Mouse (Mus musculus) stomach, embryonic 16.5 days (tissue): ENCODE results near the gene Eva1a. TPM values are rescaled to one million over a fixed set of nuclear protein-coding genes. Genes with fewer than 3 reads are reported as not detected.
A peak's percentile ranks its signal among the peaks of the same experiment; 100 is the strongest.

Experiments
- ATAC-seq: fragments of 200-750 bp; cut with Nextera tagmentation; 2 replicates; pipeline ENCODE4 v1.8.0; 2017; ENCODE audit warnings: moderate number of reproducible peaks, moderate TSS enrichment; ENCODE audit not compliant: insufficient read depth, low FRiP score
- H3K27ac ChIP-seq: fragments of 300-500 bp; sonication (generic); 2 replicates; pipeline ENCODE4 v1.5.1; 2014; ENCODE audit warnings: low read length
- H3K27me3 ChIP-seq: fragments of 300-500 bp; sonication (generic); 2 replicates; pipeline ENCODE4 v1.6.1; 2014; ENCODE audit warnings: low read length, control low read depth, mixed read lengths; ENCODE audit not compliant: control insufficient read depth, insufficient read depth
- H3K36me3 ChIP-seq: fragments of 300-500 bp; sonication (generic); 2 replicates; pipeline ENCODE4 v1.6.1; 2014; ENCODE audit warnings: low read length; ENCODE audit not compliant: control insufficient read depth, insufficient read depth
- H3K4me1 ChIP-seq: fragments of 300-500 bp; sonication (generic); 2 replicates; pipeline ENCODE4 v1.6.1; 2014; ENCODE audit warnings: low read length, control low read depth, mixed read lengths; ENCODE audit not compliant: control insufficient read depth, insufficient read depth
- H3K4me2 ChIP-seq: fragments of 300-500 bp; sonication (generic); 2 replicates; pipeline ENCODE4 v1.6.1; 2014; ENCODE audit warnings: low read depth, low read length, mixed read lengths
- H3K4me3 ChIP-seq: fragments of 300-500 bp; sonication (generic); replicated peaks from 2 replicates; pipeline ENCODE4 v1.5.1; 2014; ENCODE audit warnings: mild to moderate bottlenecking, low read length
- H3K9ac ChIP-seq: fragments of 300-500 bp; sonication (generic); 2 replicates; pipeline ENCODE4 v1.6.1; 2014; ENCODE audit warnings: low read length
- H3K9me3 ChIP-seq: fragments of 300-500 bp; sonication (generic); replicated peaks from 2 replicates; pipeline ENCODE4 v1.6.1; 2016; ENCODE audit warnings: low read length, control low read depth; ENCODE audit not compliant: control insufficient read depth
- whole genome bisulfite sequencing: fragments of 180-500 bp; shearing (Covaris S2); extraction: QIAGEN DNeasy Blood & Tissue Kit; methylation state at CpG from one replicate; pipeline ENCODE4 v1.1.7; 2014; 5-methylcytosine and 5-hydroxymethylcytosine counted together
- polyA plus RNA-seq: library from polyadenylated mRNA; unstranded; fragments of >200 nt; fragmentation: Nextera tagmentation; extraction: Ambion mirVana; gene quantifications from 2 replicates; pipeline ENCODE4 v1.2.1, GENCODE M21; 2015

Gene Eva1a
- 16.1 and 17.6 TPM in 2 replicates for polyA plus RNA-seq

DNA sequence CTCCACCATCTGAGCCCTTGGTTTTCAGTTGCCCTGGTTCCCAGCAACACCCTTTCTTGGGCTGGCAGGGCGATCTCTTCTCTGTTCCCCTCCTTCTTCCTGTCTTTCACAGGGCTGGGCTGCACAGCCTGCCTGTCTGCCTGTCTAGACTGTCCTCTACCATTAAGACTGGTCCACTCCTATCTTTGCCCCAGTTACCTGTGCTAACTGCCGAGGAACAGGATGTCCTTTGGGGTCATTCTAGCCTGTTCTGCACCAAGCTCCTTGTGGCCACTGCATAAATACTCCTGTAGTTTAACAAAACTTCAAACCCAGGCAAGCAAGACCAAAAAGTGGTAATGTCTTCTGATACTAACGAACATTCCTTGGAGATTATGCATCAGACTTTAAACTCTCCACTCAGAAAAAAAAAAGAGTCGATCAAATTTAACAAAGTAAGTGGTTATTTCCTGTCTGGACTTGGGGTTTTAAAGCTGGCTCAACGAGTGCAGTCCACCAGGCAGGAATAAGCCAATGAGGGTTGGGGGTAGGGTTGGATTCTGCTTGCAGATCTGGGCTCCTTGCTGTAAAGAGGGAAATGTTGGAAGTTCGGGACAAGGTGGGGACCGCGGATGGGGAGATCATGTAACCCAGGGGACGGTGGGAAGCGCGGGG, at the start of gene Eva1a:
Gene Eva1a, plus strand, starts transcription at position 210 of the 654 bp plus-strand sequence.
- no peaks in the 10 kb centered on the region for H3K27me3 ChIP-seq
- H3K9me3 ChIP-seq, result no peaks in the 10 kb centered on the region
- peak within 1 kb of the TSS; percentile 75 for H3K4me3 ChIP-seq
- H3K27ac ChIP-seq, result peak within 1 kb of the TSS; percentile 84
- H3K9ac ChIP-seq, result peak within 1 kb of the TSS; percentile 80
- peaks cover 13% of the 10 kb centered on the region for H3K4me1 ChIP-seq
- ATAC-seq, result no peak
- peak within 1 kb of the TSS; percentile 85 for H3K4me2 ChIP-seq
- no peaks in the 10 kb centered on the region for H3K36me3 ChIP-seq
- WGBS, result 10% methylated on average over 11 of the region's 11 CpGs

GRCm38 (mm10) chr6:82012392-82012791, 28.5 kb upstream of the Eva1a start:
- H3K27ac ChIP-seq, result no peak overlapping the region
- H3K4me2 ChIP-seq, result no peak overlapping the region
- no peak overlapping the region for H3K9ac ChIP-seq
- H3K27me3 ChIP-seq, result no peaks in the 10 kb centered on the region
- no peaks in the 10 kb centered on the region for H3K36me3 ChIP-seq
- no peaks in the 10 kb centered on the region for H3K9me3 ChIP-seq
- ATAC-seq, result no peak
- H3K4me1 ChIP-seq, result no peaks in the 10 kb centered on the region
- H3K4me3 ChIP-seq, result no peak overlapping the region
- 58% methylated on average over 1 of the region's 1 CpGs for WGBS

DNA sequence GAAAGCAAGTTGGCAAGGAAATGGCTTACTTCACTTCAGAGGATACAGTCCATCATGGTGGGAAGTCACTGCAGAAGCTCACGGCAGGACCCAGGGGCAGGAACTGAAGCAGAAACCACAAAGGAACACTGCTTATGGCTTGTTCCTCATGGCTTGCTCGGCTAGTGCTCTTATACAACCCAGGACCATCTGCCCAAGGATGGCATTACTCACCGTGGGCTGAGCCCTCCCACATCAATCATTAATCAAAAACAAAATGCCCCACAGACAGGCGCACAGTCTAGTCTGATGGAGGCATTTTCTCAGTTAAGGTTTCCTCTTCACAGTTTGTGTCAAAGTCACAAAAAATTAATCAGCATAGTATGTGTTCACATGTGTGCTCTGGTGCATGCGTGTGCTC, 19.8 kb upstream of the Eva1a start:
- H3K36me3 ChIP-seq, result no peaks in the 10 kb centered on the region
- peak overlapping the region; percentile 9; the same call in 1 of the 2 replicates for H3K27ac ChIP-seq
- H3K9ac ChIP-seq, result no peak overlapping the region
- no peak for ATAC-seq
- H3K4me1 ChIP-seq, result no peaks in the 10 kb centered on the region
- no peak overlapping the region for H3K4me2 ChIP-seq
- H3K4me3 ChIP-seq, result no peak overlapping the region
- WGBS, result 82% methylated on average over 5 of the region's 5 CpGs
- no peaks in the 10 kb centered on the region for H3K9me3 ChIP-seq
- H3K27me3 ChIP-seq, result no peaks in the 10 kb centered on the region

GRCm38 (mm10) chr6:82021494-82021893, 19.3 kb upstream of the Eva1a start:
- WGBS, result 81% methylated on average over 5 of the region's 5 CpGs
- no peaks in the 10 kb centered on the region for H3K36me3 ChIP-seq

DNA sequence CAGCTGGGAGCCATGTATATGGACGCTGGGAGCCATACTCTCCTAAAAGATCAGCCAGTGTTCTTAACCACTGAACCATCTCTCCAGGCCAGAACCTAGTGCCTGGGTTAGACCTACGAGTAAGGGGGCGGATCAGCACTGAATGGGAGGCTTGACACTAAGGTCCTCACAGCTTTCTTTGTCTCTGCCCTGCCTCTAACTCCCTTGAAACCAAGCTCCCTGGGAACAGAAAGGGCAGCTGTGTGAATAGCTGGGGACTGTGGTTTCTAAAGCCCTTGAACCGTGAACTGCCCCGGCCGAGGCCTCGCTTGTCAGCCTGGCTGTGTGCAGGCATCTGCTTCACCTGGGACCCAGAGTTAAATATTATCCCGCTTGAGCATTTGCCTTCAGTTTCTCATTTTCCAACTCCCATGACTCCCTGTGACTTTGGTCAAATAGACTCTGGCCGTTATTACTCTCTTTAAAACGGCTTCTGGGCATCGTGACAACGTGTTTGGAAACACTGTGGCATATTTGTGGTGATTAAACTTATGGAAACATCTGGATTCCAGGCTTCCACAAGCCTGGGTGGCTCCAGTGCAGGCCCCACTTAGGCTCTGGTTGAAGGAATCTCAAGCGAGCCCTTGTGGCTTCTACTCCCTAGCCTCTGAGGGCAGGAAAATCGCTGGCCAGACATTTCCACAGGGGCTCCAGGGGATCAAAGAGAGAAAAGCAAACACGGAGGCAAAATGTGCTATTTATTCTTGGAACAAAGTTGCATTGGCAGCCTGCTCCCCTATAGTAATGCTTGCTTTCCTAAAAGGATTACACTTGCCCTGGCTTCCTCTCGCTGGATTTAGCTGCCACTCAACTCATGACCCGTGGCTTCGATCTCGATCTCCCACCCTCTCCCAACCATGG, 11.0 kb upstream of the Eva1a start:
- no peak overlapping the region for H3K4me3 ChIP-seq
- no peak overlapping the region for H3K27ac ChIP-seq
- 38% methylated on average over 19 of the region's 19 CpGs for WGBS
- no peaks in the 10 kb centered on the region for H3K4me1 ChIP-seq
- no peaks in the 10 kb centered on the region for H3K36me3 ChIP-seq
- no peaks in the 10 kb centered on the region for H3K9me3 ChIP-seq
- no peak; the same call in 1 of the 2 replicates for ATAC-seq
- H3K27me3 ChIP-seq, result no peaks in the 10 kb centered on the region
- H3K9ac ChIP-seq, result no peak overlapping the region
- no peak overlapping the region for H3K4me2 ChIP-seq

More at GRCm38 (mm10) chr6:82021494-82021893, 19.3 kb upstream of the Eva1a start:
- Histone ChIP-seq H3K9ac (no peak overlapping the region), H3K4me1 (no peaks in the 10 kb centered on the region), H3K27ac (no peak overlapping the region), H3K27me3 (no peaks in the 10 kb centered on the region), H3K4me2 (no peak overlapping the region), H3K9me3 (no peaks in the 10 kb centered on the region), H3K4me3 (no peak overlapping the region)
- no peak for ATAC-seq

- H3K9ac ChIP-seq, result no peak overlapping the region
- H3K4me3 ChIP-seq, result no peak overlapping the region
- H3K4me1 ChIP-seq, result no peaks in the 10 kb centered on the region
- ATAC-seq, result no peak
- H3K36me3 ChIP-seq, result no peaks in the 10 kb centered on the region
- WGBS, result 68% methylated on average over 8 of the region's 8 CpGs
- no peaks in the 10 kb centered on the region for H3K9me3 ChIP-seq
- no peak overlapping the region for H3K4me2 ChIP-seq
- no peaks in the 10 kb centered on the region for H3K27me3 ChIP-seq
- H3K27ac ChIP-seq, result no peak overlapping the region
Measured at GRCm38 (mm10) chr6:82030511-82030884, 10.3 kb upstream of the Eva1a start.

- Histone ChIP-seq H3K9me3 (no peaks in the 10 kb centered on the region), H3K27me3 (no peaks in the 10 kb centered on the region), H3K4me3 (no peak overlapping the region), H3K27ac (no peak overlapping the region), H3K4me1 (peaks cover 5% of the 10 kb centered on the region; the same call in 1 of the 2 replicates), H3K4me2 (no peak overlapping the region), H3K36me3 (no peaks in the 10 kb centered on the region), H3K9ac (no peak overlapping the region)
- ATAC-seq, result no peak
- WGBS, result 69% methylated on average over 7 of the region's 7 CpGs
Measured at GRCm38 (mm10) chr6:82037211-82037610, 3.6 kb upstream of the Eva1a start.

DNA sequence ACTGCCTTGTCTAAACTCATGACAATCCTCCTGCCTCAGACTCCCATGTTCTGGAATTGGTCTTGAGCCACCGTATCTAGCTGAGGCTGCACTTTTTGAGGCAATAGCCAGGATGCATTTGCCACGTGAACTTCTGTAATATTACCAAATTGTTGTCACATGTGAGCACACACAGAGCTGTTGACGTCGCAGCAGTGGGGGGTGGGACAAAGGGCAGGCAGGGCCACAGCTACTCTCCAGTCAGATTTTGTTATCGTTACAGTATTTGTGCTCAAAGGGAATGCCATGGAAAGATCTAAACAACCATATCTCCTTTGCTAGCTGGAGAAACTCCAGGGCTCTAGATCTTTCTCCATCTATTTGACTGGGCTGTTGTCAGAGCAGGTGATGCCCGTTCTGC, 1.6 kb upstream of the Eva1a start:
- Histone ChIP-seq H3K27ac (no peak overlapping the region), H3K9ac (no peak overlapping the region), H3K27me3 (no peaks in the 10 kb centered on the region), H3K4me3 (no peak overlapping the region), H3K9me3 (no peaks in the 10 kb centered on the region), H3K4me2 (no peak overlapping the region), H3K36me3 (no peaks in the 10 kb centered on the region), H3K4me1 (peaks cover 8% of the 10 kb centered on the region; the same call in 1 of the 2 replicates)
- WGBS, result 67% methylated on average over 6 of the region's 6 CpGs
- no peak for ATAC-seq

GRCm38 (mm10) chr6:82039968-82040367, 875 bp upstream of the Eva1a start:
- Histone ChIP-seq H3K9ac (no peak overlapping the region), H3K36me3 (no peaks in the 10 kb centered on the region), H3K9me3 (no peaks in the 10 kb centered on the region), H3K27me3 (no peaks in the 10 kb centered on the region), H3K4me3 (no peak overlapping the region), H3K4me2 (no peak overlapping the region), H3K4me1 (peaks cover 8% of the 10 kb centered on the region; the same call in 1 of the 2 replicates), H3K27ac (no peak overlapping the region)
- ATAC-seq, result no peak
- WGBS, result 58% methylated on average over 7 of the region's 7 CpGs
